Mouse (Mus musculus) heart, adult 2 months (tissue): ENCODE measurements around the gene Tada3. TPM values are rescaled to one million over a fixed set of nuclear protein-coding genes. Genes with fewer than 3 reads are reported as not detected.

Experiments used
- DNase-seq, 2 experiments: peaks; one replicate each; pipeline ENCODE4 v3.0.0; 2021
- H3K27ac ChIP-seq: fragments of 200-600 bp; 2 replicates; pipeline ENCODE4 v1.8.1; 2022
- H3K27me3 ChIP-seq: fragments of 200-500 bp; 2 replicates; pipeline ENCODE4 v1.6.1; 2012; ENCODE audit warnings: mild to moderate bottlenecking, low read length, inconsistent platforms, mixed read lengths; ENCODE audit not compliant: control insufficient read depth, insufficient read depth
- H3K36me3 ChIP-seq: fragments of 200-500 bp; 2 replicates; pipeline ENCODE4 v1.6.1; 2012; ENCODE audit warnings: low read length, inconsistent platforms; ENCODE audit not compliant: control insufficient read depth, insufficient read depth
- H3K4me1 ChIP-seq: fragments of 200-500 bp; 2 replicates; pipeline ENCODE4 v1.6.1; 2011; ENCODE audit warnings: low read length; ENCODE audit not compliant: control insufficient read depth, insufficient read depth
- H3K4me3 ChIP-seq: fragments of 200-600 bp; 2 replicates; pipeline ENCODE4 v1.8.1; 2022
- H3K79me2 ChIP-seq: fragments of 200-500 bp; replicated peaks from 2 replicates; pipeline ENCODE4 v1.6.1; 2012; ENCODE audit warnings: mild to moderate bottlenecking, inconsistent platforms, low read length, moderate library complexity, mixed read lengths; ENCODE audit not compliant: control insufficient read depth, insufficient read depth
- H3K9ac ChIP-seq: fragments of 200-500 bp; 2 replicates; pipeline ENCODE4 v1.6.1; 2012; ENCODE audit warnings: low read depth, mild to moderate bottlenecking, control low read depth, inconsistent platforms, low read length, mixed read lengths
- CTCF ChIP-seq: fragments of 200-600 bp; IDR thresholded peaks from 2 replicates; pipeline ENCODE4 v1.8.1; 2022; ENCODE audit warnings: antibody characterized with exemption, mild to moderate bottlenecking, moderate library complexity
- EP300 ChIP-seq: fragments of 200-500 bp; IDR thresholded peaks from 2 replicates; pipeline ENCODE4 v1.6.1; 2011; ENCODE audit warnings: low read depth, low read length, control low read depth; ENCODE audit not compliant: insufficient read depth
- POLR2A ChIP-seq: fragments of 200-500 bp; IDR thresholded peaks from 2 replicates; pipeline ENCODE4 v1.6.1; 2011; ENCODE audit warnings: mild to moderate bottlenecking, low read depth, low read length, control low read depth; ENCODE audit not compliant: insufficient read depth
- WGBS: fragments of 180-500 bp; shearing (Covaris S2); methylation state at CpG from one replicate; pipeline ENCODE4 v1.1.7; 2018; 5-methylcytosine and 5-hydroxymethylcytosine counted together
- intact Hi-C: fragments of 180-260 bp; cut with DNase I; formaldehyde crosslinking; loops from one replicate; pipeline ENCODE4 v1.15.1; 2025
- microRNA-seq, 2 experiments: library from miRNA; unstranded; fragments of <30 nt; microRNA quantifications; one replicate each; pipeline ENCODE4 v1.2.0; 2021
- polyA plus RNA-seq: library from polyadenylated mRNA; depleted of rRNA; stranded (reverse); fragments of >200 nt; gene quantifications from 2 replicates; pipeline ENCODE4 v1.2.3, GENCODE M21; 2012; rRNA removed
- total RNA-seq, 2 experiments: library from RNA; stranded (reverse); gene quantifications; 2 replicates each; pipeline ENCODE4 v1.2.3; 2021

Tada3 gene
- total and polyA plus RNA-seq, 3 experiments = 16.1 to 24.2 (median 23.5) TPM

DNA sequence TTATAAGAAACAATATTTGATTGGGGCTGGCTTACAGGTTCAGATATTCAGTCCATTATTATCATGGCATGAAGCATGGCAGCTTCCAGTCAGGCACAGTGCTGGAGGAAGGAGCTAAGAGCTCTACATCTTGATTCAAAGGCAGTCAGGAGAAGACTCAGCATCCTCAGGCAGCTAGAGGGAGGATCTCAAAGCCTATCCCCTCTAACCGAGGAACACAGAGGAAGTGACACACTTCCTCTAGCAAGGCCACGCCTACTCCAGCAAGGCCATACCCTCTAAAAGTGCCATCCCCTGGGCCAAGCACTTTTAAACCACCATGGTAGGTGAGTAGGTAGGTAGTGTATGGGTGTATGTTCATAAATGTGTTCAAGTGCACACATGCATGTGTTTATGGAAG lies 47.1 kb downstream of the Tada3 start:
- intact Hi-C loops = loop anchor here (5.0 kb wide), 1 partner anchor 137 kb away; no protein-coding TSS in a partner anchor
- Histone ChIP-seq H3K36me3 (no peaks in the 10 kb centered on the region; the same call in 1 of the 2 replicates), H3K4me3 (no peak overlapping the region), H3K4me1 (peaks cover 3% of the 10 kb centered on the region), H3K27me3 (no peaks in the 10 kb centered on the region), H3K9ac (no peak overlapping the region), H3K79me2 (no peaks in the 10 kb centered on the region), H3K27ac (no peak overlapping the region)
- no peak for DNase-seq
- TF ChIP-seq POLR2A = no peak
- no peak for TF ChIP-seq EP300
- no peak for TF ChIP-seq CTCF
- WGBS = 19% methylated on average over 2 of the region's 2 CpGs

DNA sequence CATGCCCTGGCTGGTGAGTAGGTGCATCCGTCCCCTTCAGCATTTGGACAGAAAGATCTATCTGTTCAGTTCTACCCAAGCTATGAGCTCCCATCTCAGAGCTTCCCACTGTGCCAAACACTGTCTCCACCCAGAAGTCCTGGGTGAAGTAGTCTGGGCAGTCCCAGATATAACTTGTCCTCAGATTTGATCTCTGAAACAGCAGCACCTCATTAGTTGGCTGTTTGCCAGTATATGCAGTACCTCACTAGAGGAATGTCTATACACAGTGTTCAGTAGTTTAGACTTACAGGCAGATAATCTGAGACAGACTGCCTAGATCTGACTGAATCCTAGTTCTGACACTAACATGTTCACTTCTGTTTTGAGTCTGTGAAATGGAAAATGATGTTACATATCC lies 48.3 kb downstream of the Tada3 start:
- Histone ChIP-seq H3K9ac (no peak overlapping the region), H3K79me2 (no peaks in the 10 kb centered on the region), H3K4me3 (no peak overlapping the region), H3K36me3 (no peaks in the 10 kb centered on the region; the same call in 1 of the 2 replicates), H3K4me1 (peaks cover 3% of the 10 kb centered on the region), H3K27ac (no peak overlapping the region), H3K27me3 (no peaks in the 10 kb centered on the region)
- no peak for DNase-seq
- TF ChIP-seq EP300 (no peak), POLR2A (no peak), CTCF (no peak)
- WGBS = 97% methylated on average over 1 of the region's 1 CpGs
- intact Hi-C loops = loop anchor here (5.0 kb wide), 1 partner anchor 88 kb away; the partner anchor contains the start of gene Rpusd3

GRCm38 (mm10) chr6:113326533-113327315 lies 51.0 kb downstream of the Tada3 start, which contains the start of gene Ogg1:
Gene Ogg1 (plus strand): TSS chr6:113326972.
- Histone ChIP-seq H3K27ac (peak within 1 kb of the TSS; percentile 86), H3K4me1 (no peaks in the 10 kb centered on the region; the same call in 1 of the 2 replicates), H3K79me2 (no peaks in the 10 kb centered on the region), H3K27me3 (no peaks in the 10 kb centered on the region), H3K9ac (peak within 1 kb of the TSS; percentile 76), H3K4me3 (peak within 1 kb of the TSS; percentile 90), H3K36me3 (no peaks in the 10 kb centered on the region; the same call in 1 of the 2 replicates)
- peak; percentile 96 to 99 for DNase-seq
- intact Hi-C loops = loop anchor here (1.0 to 5.0 kb wide), 3 partner anchors 18 to 91 kb away; partner anchors contain the start of genes Arpc4 and Rpusd3
- TF ChIP-seq POLR2A (peak; percentile 92), CTCF (no peak; the same call in 1 of the 2 replicates), EP300 (peak; percentile 31; the same call in 1 of the 2 replicates)
- under 1% methylated on average over 50 of the region's 52 CpGs for WGBS

Small RNA genes lying within 50 kb of the gene (microRNA-seq; reads per million reads assigned to microRNA genes)
- 0 reads per million in 2 experiments for gene Gm24387

Other genes starting within 250 kb of the Tada3 start
- gene Lhfpl4, start 182.5 kb downstream of the Tada3 start, total RNA-seq = under 1 TPM; 0.18 to 0.41 TPM
- gene Lhfpl4, start 182.5 kb downstream of the Tada3 start, polyA plus RNA-seq = 0.23 and 0.44 TPM in 2 replicates
- gene Mtmr14, start 140.0 kb downstream of the Tada3 start, total RNA-seq = 10 to 100 TPM; 13.3 to 15.7 TPM
- 17.4 and 23.7 TPM in 2 replicates for gene Mtmr14, start 140.0 kb downstream of the Tada3 start, polyA plus RNA-seq
- gene Cpne9, start 95.6 kb downstream of the Tada3 start, total RNA-seq = under 1 TPM in 1 of 2 experiments, not detected in 1; 0.09 TPM
- 0.02 and 0.12 TPM in 2 replicates for gene Cpne9, start 95.6 kb downstream of the Tada3 start, polyA plus RNA-seq
- 10 to 100 TPM; 11.0 to 14.4 TPM for gene Brpf1, start 70.7 kb downstream of the Tada3 start, total RNA-seq
- gene Brpf1, start 70.7 kb downstream of the Tada3 start, polyA plus RNA-seq = 9.9 and 12.8 TPM in 2 replicates
- gene Ogg1, start 50.9 kb downstream of the Tada3 start, total RNA-seq = 1 to 10 TPM; 5.0 to 5.7 TPM
- gene Ogg1, start 50.9 kb downstream of the Tada3 start, polyA plus RNA-seq = 10.2 and 10.3 TPM in 2 replicates
- 10 to 100 TPM; 63.0 to 68.2 TPM for gene Camk1, start 33.9 kb downstream of the Tada3 start, total RNA-seq
- gene Camk1, start 33.9 kb downstream of the Tada3 start, polyA plus RNA-seq = 74.8 and 98.0 TPM in 2 replicates
- gene Arpc4, start 232 bp upstream of the Tada3 start, total RNA-seq = 10 to 100 TPM; 66.4 to 66.9 TPM
- 26.6 and 34.2 TPM in 2 replicates for gene Arpc4, start 232 bp upstream of the Tada3 start, polyA plus RNA-seq
- 1 to 10 TPM in 1 of 2 experiments, under 1 TPM in 1; 0.97 to 1.5 TPM for gene Ttll3, start 11.4 kb upstream of the Tada3 start, total RNA-seq
- 3.2 and 4.8 TPM in 2 replicates for gene Ttll3, start 11.4 kb upstream of the Tada3 start, polyA plus RNA-seq
- gene Rpusd3, start 41.5 kb upstream of the Tada3 start, total RNA-seq = 10 to 100 TPM in 1 of 2 experiments, 1 to 10 TPM in 1; 8.3 to 10.3 TPM
- 30.4 and 39.0 TPM in 2 replicates for gene Rpusd3, start 41.5 kb upstream of the Tada3 start, polyA plus RNA-seq
- gene Cidec, start 57.9 kb upstream of the Tada3 start, total RNA-seq = 10 to 100 TPM in 1 of 2 experiments, 1 to 10 TPM in 1; 7.8 to 10.6 TPM
- gene Cidec, start 57.9 kb upstream of the Tada3 start, polyA plus RNA-seq = 36.8 and 77.7 TPM in 2 replicates
- gene Jagn1, start 64.7 kb upstream of the Tada3 start, total RNA-seq = 10 to 100 TPM; 21.1 to 22.5 TPM
- 43.3 and 57.2 TPM in 2 replicates for gene Jagn1, start 64.7 kb upstream of the Tada3 start, polyA plus RNA-seq
- 1 to 10 TPM in 1 of 2 experiments, under 1 TPM in 1; 0.55 to 1.1 TPM for gene Il17re, start 80.6 kb upstream of the Tada3 start, total RNA-seq
- gene Il17re, start 80.6 kb upstream of the Tada3 start, polyA plus RNA-seq = 1.2 and 1.9 TPM in 2 replicates
- 1 to 10 TPM; 6.5 to 7.5 TPM for gene Il17rc, start 93.5 kb upstream of the Tada3 start, total RNA-seq
- gene Il17rc, start 93.5 kb upstream of the Tada3 start, polyA plus RNA-seq = 12.1 and 13.6 TPM in 2 replicates
- 10 to 100 TPM; 53.0 to 56.7 TPM for gene Creld1, start 105.4 kb upstream of the Tada3 start, total RNA-seq
- gene Creld1, start 105.4 kb upstream of the Tada3 start, polyA plus RNA-seq = 32.4 and 41.4 TPM in 2 replicates
- gene Prrt3, start 124.0 kb upstream of the Tada3 start, total RNA-seq = not detected
- gene Prrt3, start 124.0 kb upstream of the Tada3 start, polyA plus RNA-seq = not detected in 2 replicates
- 10 to 100 TPM; 52.5 to 58.2 TPM for gene Emc3, start 153.8 kb upstream of the Tada3 start, total RNA-seq
- 41.0 and 66.3 TPM in 2 replicates for gene Emc3, start 153.8 kb upstream of the Tada3 start, polyA plus RNA-seq
- gene Fancd2, start 153.8 kb upstream of the Tada3 start, total RNA-seq = under 1 TPM in 1 of 2 experiments, not detected in 1; 0.18 TPM
- gene Fancd2, start 153.8 kb upstream of the Tada3 start, polyA plus RNA-seq = 0.29 and 0.61 TPM in 2 replicates
- not detected for gene Fancd2os, start 222.8 kb upstream of the Tada3 start, total RNA-seq
- gene Fancd2os, start 222.8 kb upstream of the Tada3 start, polyA plus RNA-seq = not detected in 2 replicates
- gene Brk1, start 226.9 kb upstream of the Tada3 start, total RNA-seq = 10 to 100 TPM; 60.4 to 70.2 TPM
- gene Brk1, start 226.9 kb upstream of the Tada3 start, polyA plus RNA-seq = 128 and 199 TPM in 2 replicates
- gene Vhl, start 246.1 kb upstream of the Tada3 start, total RNA-seq = 1 to 10 TPM; 8.3 to 8.6 TPM
- gene Vhl, start 246.1 kb upstream of the Tada3 start, polyA plus RNA-seq = 11.2 and 12.0 TPM in 2 replicates